Mouse (Mus musculus) megakaryocyte, embryonic 14.5 days (primary cell): ENCODE results near the gene Frmd5.
"Not testable (repeated sequence)": the region's sequence is repeated elsewhere in the genome, so short reads cannot be mapped to it uniquely, and the experiment has no call there.

Source experiments
- FLI1 ChIP-seq: IDR thresholded peaks from 2 replicates; pipeline ENCODE4 v1.6.1; 2012; ENCODE audit warnings: low read length, inconsistent platforms, mixed read lengths
- GATA1 ChIP-seq: IDR thresholded peaks from 3 replicates; pipeline ENCODE4 v1.6.1; 2012; ENCODE audit warnings: mixed read lengths, low read length, inconsistent platforms, borderline replicate concordance

- TF ChIP-seq GATA1, FLI1: not testable (repeated sequence)
Measured at GRCm38 (mm10) chr2:121501550-121501949, 305.3 kb downstream of the Frmd5 start.
